Mouse (Mus musculus): ENCODE results near the gene Rpl22l1.
"Not testable (repeated sequence)": the region's sequence is repeated elsewhere in the genome, so short reads cannot be mapped to it uniquely, and the experiment has no call there.

Rpl22l1 gene

GRCm38 (mm10) chr3:28836796-28837371, 31.6 kb downstream of the Rpl22l1 start:
- no peak for DNase-seq (ENCODE audit: low read depth, low spot score)

- DNase-seq (ENCODE audit: low read depth, low spot score): no peak
Measured at GRCm38 (mm10) chr3:28841886-28842649, 36.8 kb downstream of the Rpl22l1 start.

- no peak for DNase-seq (ENCODE audit: low read depth, low spot score)
Measured at GRCm38 (mm10) chr3:28843231-28843630, 38.0 kb downstream of the Rpl22l1 start.

- no peak for DNase-seq (ENCODE audit: low read depth, low spot score)
Measured at GRCm38 (mm10) chr3:28847115-28847514, 41.9 kb downstream of the Rpl22l1 start.

GRCm38 (mm10) chr3:28852174-28852573, 46.9 kb downstream of the Rpl22l1 start:
- DNase-seq (ENCODE audit: low read depth, low spot score): not testable (repeated sequence)

Measured in retina, adult 2 months (tissue).